Mouse (Mus musculus) embryonic stem cell, embryonic (primary cell): Measurements from ENCODE around the gene Defb25.

Experiments
- CTCF ChIA-PET, 4 experiments: fragments of 300-600 bp in 2 of 4; fragments of 350-600 bp in 2 of 4; sonication (Branson Sonifier 250); formaldehyde crosslinking; loops; one replicate each; lab custom pipeline; 2022; ENCODE audit warnings: inconsistent platforms in 2 of 4; lab: Charles Lee
- POLR2A ChIA-PET, 4 experiments: fragments of 300-600 bp in 2 of 4; fragments of 350-600 bp in 2 of 4; sonication (Branson Sonifier 250); formaldehyde crosslinking; loops; one replicate each; lab custom pipeline; 2022; ENCODE audit warnings: antibody characterized with exemption in 4 of 4, inconsistent platforms in 1 of 4; lab: Charles Lee

Gene Defb25

DNA sequence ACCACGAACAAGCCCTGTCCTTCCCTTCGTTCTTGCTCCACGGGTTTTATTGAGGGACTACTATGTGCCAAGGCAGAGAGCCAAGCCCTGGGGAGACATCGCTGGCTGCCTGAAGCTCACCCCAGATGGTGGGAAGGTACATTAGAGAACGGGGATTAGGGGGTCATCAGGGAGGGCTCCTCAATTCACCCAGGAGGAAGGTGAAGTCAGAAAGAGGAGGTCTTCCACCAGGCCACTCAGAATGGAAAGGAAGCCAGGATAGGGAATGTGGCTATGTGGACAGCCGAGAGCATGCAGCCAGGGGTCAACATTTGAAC lies 14.1 kb upstream of the Defb25 start:
- ChIA-PET POLR2A (no interaction called here), CTCF (no interaction called here)

DNA sequence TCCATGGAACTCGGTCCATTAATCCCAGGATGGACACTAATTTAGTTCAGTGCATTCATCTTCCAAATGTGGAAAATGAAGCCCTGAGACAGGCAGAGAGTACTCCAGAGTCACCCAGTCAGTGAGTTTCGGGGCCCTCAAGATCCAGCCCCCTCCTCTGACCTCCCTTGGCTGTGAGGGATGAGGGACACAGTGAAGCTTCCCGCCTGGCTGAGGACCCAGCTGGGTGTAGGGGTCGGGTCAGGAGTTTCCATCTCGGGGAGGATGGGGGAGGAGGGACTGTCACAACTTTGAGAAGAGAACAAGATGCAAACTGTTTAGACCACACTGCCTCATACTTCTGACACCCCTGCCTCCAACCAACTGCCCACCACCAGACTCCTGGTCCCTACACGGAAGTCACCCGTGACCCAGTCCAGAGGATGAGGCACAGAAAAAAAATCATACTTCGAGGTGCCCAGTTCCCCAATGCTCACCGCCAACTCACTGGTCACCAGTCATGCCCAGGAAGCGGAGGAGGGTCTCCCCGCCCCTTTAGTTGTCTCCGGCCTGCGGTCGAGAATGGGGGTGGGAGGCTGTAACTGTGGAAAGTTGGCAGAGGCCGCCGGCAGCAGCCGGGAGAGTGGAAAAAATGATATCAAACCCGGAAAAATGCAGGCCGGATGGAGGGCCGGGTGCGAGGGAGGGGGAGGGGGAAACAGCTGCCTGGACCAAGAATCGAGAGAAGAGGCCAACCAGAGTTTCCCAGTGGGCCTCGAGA lies 13.6 kb upstream of the Defb25 start:
- ChIA-PET POLR2A (interaction anchor here in 1 of 4 experiments (0.5 to 1.3 kb wide), 2 partner anchors 10 to 220 kb away, joined by 3 read pairs; no protein-coding TSS in a partner anchor), CTCF (interaction anchor here in 2 of 4 experiments (0.5 to 0.7 kb wide), 2 partner anchors 194 to 1950 kb away, joined by 3 to 7 read pairs; no protein-coding TSS in a partner anchor)

DNA sequence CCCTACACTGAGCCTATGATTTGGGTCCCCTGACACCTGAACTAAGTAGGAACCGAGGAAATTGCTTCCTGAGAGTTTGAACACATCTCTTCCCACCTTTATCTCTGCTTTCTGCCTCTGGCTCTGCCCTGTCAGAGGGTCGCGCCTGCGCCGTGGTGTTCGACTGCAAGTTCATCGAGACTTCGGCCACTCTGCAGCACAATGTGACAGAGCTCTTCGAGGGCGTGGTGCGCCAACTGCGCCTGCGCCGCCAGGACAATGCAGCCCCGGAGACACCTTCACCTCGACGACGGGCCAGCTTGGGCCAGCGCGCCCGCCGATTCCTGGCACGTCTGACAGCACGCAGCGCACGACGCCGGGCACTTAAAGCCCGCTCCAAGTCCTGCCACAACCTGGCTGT lies 11.5 kb upstream of the Defb25 start:
- ChIA-PET POLR2A (interaction anchor here in 3 of 4 experiments (0.9 to 1.5 kb wide), 5 partner anchors 10 to 290 kb away, joined by 3 to 4 read pairs (median 3); partner anchors contain the start of genes H13 (in 1 of the 3) and Trib3 (in 1 of the 3)), CTCF (interaction anchor here in 3 of 4 experiments (0.6 to 1.8 kb wide), 6 partner anchors 10 to 80 kb away, joined by 4 to 6 read pairs (median 4); no protein-coding TSS in a partner anchor)

DNA sequence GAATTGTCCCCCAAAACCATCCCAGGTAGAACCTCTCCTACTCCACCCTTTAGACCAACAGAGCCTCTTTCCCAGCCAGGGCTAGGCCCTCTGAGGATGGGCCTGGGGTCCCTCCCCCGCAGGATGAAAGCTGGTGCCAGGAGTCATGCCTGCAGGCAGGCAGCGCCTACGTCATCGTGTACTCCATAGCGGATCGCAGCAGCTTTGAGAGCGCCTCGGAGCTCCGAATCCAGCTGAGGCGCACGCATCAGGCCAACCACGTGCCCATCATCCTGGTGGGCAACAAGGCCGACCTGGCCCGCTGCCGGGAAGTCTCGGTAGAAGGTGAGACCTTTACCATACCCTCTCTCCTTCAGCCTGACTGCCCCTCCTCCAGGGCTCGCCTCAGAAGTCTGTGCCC lies 10.5 kb upstream of the Defb25 start:
- ChIA-PET CTCF (interaction anchor here in 2 of 4 experiments (0.6 to 1.8 kb wide), 5 partner anchors 16 to 79 kb away, joined by 3 to 6 read pairs (median 5); no protein-coding TSS in a partner anchor), POLR2A (interaction anchor here in 2 of 4 experiments (0.6 to 1.5 kb wide), 6 partner anchors 10 to 687 kb away, joined by 3 to 5 read pairs (median 4); partner anchors contain the start of genes H13 (in 1 of the 2) and Trib3 (in 1 of the 2))

DNA sequence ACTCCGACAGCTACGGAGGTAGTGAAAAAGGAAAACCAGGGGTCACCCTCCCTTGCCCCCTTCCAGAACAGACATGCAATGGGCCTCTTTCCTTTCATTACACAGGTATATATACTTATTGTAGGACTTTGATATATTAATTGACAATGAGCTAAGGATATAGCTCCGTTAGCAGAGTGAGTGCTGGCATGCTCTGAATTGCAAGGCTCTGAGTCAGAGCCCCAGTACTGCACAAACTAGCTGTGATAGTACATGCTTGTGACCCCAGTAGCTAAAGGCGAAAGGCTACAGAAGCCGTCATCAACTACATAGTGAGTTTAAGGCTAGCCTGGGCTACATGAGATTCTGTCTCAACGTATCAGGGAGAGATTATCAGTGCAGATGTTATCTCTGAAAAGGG lies 7.1 kb upstream of the Defb25 start:
- POLR2A ChIA-PET, result interaction anchor here in 3 of 4 experiments (0.5 to 0.9 kb wide), 3 partner anchors 57 to 286 kb away, joined by 3 to 7 read pairs (median 3); partner anchors contain the start of genes Mcts2 (in 1 of the 3) and Trib3 (in 1 of the 3)
- CTCF ChIA-PET, result interaction anchor here (0.5 to 2.4 kb wide), 5 partner anchors 12 to 148 kb away, joined by 3 to 6 read pairs (median 5); partner anchors contain the start of gene H13 (in 2 of the 4)

DNA sequence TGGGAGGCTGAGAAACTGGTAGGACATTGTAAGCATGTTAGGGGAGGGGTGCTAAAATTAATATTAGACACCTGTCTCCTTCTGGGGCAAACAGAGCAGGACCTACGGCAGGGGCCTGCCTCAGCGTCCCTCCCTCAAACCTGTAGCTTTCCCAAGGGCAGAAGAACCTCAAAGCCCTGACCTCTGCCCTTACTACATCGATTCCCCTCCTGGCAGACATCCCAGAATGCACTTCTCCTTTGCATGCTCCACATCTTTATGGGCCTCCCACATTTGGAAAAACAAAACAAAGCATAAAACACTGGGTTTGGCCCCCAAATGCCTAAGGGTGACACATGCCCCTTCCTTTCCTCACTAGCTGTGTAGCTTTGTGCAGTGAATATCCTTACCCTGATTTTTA lies 6.4 kb upstream of the Defb25 start:
- ChIA-PET POLR2A (interaction anchor here in 2 of 4 experiments (0.6 to 1.1 kb wide), 3 partner anchors 54 to 303 kb away, joined by 3 to 7 read pairs (median 3); no protein-coding TSS in a partner anchor), CTCF (interaction anchor here in 1 of 4 experiments (2.4 kb wide), 1 partner anchor 13 kb away, joined by 6 read pairs; no protein-coding TSS in a partner anchor)

DNA sequence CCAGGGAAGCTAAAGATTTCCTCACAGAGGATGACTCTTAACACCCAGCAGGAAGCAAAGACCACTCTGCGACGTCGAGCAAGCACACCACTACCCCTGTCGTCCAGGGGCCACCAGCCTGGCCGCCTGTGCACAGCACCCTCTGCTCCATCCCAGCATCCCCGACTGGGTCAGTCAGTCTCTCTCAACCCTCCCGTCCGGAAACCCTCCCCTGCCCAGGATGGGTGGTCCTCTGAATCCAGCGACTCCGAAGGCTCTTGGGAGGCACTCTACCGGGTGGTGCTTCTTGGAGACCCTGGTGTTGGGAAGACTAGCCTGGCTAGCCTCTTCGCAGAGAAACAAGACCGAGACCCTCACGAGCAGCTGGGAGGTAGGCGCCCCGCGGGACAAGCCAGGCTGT lies 5.2 kb upstream of the Defb25 start:
- ChIA-PET POLR2A (interaction anchor here in 1 of 4 experiments (1.2 kb wide), 1 partner anchor 10 kb away, joined by 3 read pairs; no protein-coding TSS in a partner anchor), CTCF (no interaction called here)

DNA sequence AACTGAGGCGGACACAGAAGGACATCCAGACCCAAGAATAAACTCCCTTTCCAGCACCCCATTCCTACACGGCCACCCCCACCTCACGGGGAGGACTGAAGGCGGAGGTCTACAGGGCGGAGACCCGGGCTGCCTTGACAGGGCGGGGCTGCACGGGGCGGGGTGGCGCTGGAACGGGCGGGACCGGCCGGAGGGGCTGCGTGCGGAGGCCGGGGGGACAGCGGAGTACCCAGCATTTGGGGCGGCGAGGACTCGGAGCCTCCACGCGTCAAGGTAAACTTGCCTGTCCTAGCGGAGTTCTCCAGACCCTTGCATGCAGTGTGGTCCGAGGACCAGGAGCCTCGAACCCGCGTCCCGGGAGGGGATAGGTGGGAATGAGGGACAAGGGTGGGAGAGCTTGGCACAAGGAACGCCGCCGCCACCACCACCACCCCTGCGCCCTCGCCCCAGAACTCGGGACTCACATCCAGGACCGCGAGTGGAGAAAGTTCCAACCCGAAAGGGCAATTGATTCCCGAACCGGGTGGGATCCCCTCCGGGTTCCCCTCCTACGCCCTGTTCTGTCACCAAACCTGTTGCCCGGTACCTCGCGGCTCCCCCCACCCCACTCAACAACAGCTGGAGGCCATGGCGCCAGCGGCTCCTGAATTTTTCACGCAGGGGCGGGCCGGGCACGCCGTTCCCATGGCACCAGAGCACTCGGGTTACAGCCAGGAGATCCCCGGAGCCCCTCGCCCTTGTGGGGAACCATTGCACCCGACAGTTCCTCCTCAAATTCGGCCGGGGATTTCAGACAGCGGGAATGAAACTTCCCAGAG lies 4.1 kb upstream of the Defb25 start, which contains the start of gene Rem1:
Gene Rem1, plus strand, starts transcription at position 178 of the 818 bp plus-strand sequence.
- ChIA-PET POLR2A (interaction anchor here in 1 of 4 experiments (0.8 kb wide), 1 partner anchor 59 kb away, joined by 12 read pairs; no protein-coding TSS in a partner anchor), CTCF (interaction anchor here in 1 of 4 experiments (1.9 kb wide), 1 partner anchor 12 kb away, joined by 12 read pairs; no protein-coding TSS in a partner anchor)

DNA sequence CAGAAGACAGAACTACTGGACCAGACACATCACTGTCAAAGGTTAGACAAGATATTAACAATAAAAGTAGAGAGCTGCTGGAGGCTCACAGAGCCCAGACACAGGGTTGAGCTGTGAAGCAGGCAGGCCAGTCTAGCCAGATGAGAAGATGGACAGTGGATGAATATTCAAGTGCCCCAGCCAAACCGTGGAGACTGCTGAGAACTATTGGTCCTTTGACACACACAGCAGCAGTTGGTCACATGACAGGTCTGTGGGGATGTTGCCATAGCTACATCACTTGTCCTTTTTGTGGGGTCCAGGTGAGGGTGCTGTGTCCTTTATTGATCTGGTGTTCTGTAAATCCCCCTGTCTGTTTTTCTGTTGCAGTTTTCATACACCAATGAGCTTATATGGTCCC lies 2.4 kb upstream of the Defb25 start:
- CTCF ChIA-PET, result interaction anchor here in 2 of 4 experiments (0.6 to 1.9 kb wide), 5 partner anchors 8 to 109 kb away, joined by 3 to 12 read pairs (median 3); partner anchors contain the start of gene Defb36 (in 1 of the 2)
- POLR2A ChIA-PET, result interaction anchor here in 2 of 4 experiments (0.6 to 1.2 kb wide), 4 partner anchors 14 to 101 kb away, joined by 3 to 4 read pairs (median 3); partner anchors contain the start of gene Mcts2 (in 2 of the 2)

DNA sequence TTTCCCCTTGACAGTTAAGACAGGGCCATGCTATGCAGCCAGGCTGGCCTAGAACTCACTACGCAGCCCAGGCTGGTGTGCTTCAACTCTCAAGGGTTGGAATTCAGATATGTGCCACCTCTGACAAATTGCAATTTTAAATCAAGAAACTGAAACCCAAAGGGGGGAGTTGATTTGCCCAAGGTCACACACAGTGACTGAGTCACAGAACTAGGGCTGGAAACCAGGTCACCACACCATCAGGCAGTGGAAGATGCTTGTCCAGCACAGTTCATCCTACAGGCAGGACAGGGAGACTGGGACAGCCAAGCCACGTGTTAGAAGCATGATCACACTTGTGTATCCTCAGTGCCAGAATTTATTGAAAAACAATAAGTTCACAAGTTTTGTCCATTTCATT lies 1.7 kb upstream of the Defb25 start:
- ChIA-PET CTCF (no interaction called here), POLR2A (no interaction called here)

DNA sequence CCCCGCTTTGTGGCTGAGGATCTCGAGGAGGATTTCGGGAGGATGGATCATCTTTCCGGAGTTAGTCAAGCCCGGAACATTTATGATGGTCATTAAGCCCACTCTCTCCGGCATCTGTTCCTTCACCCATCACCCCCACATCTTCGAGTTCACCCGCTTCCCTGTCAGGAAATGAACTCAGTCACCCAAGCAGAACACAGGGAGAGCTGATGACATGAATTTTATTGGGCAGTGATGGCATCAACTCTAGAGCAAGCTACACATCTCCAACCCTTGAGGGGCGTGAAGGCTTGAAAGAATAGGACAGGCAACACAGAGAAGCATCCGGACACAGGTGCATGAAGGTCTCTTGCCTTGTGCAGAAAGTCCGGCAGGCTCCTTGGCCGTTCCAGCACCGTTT lies 702 bp downstream of the Defb25 start:
- ChIA-PET POLR2A (interaction anchor here in 2 of 4 experiments (0.6 to 1.5 kb wide), 2 partner anchors 47 to 143 kb away, joined by 3 read pairs; partner anchors contain the start of gene H13 (in 1 of the 2)), CTCF (interaction anchor here in 2 of 4 experiments (0.7 kb wide), 2 partner anchors 208 to 523 kb away, joined by 3 read pairs; no protein-coding TSS in a partner anchor)

DNA sequence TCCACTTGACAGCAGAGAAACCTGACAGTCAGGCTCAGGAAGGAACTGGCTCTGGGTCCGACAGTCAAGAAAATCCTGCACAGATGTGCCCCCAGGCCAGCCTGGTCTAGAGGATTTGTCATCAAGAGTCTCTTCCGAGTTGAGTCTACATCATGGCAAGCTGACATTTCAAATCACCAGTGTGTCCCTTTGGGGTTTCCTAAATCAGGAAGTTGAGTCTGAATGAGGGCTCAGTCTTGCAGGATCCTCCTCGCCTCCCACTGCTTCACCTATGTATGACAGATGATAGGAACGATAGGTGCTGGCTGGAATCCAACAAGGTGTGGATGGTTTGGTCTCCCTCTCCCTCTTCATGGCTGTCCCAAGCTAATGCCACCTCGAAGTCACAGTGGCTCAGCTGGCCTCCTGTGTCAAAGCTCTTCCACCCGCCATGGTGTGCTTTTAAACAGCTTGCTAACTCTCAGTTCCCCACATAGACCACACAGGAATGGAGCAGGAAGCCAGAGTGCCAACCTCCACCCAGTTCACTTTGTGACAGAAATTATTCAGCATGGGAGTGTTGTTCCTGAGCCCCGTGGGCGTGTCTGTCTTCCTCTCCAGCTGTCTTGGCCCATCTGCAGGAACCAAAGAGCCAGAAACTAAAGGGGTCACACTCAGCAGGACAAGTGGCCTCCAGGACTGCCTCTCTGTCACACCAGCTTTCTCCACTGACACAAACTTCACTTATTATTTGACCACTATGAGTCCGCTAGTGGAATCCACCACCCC lies 2.3 kb downstream of the Defb25 start:
- CTCF ChIA-PET, result interaction anchor here in 1 of 4 experiments (0.9 to 1.2 kb wide), 2 partner anchors 16 to 48 kb away, joined by 3 to 5 read pairs; partner anchors contain the start of genes Defb36 and H13
- POLR2A ChIA-PET, result interaction anchor here in 3 of 4 experiments (0.6 to 1.5 kb wide), 4 partner anchors 48 to 241 kb away, joined by 3 read pairs; partner anchors contain the start of gene H13 (in 1 of the 3)

DNA sequence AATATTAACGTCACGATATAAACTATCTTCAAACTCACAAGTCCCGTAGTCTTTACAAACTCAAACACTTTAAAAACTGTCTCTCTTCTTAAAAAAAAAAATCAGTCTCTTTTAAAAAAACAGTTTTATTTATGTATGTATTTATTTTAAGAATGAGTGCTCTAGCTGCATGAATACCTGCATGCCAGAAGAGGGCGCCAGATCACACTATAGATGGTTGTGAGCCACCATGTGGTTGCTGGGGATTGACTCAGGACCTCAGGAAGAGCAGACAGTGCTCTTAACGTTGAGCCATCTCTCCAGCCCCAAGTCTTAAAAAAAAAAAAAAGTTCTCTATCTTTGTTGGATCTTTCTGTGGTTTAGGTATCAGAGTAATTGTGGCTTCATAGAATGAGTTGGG lies 5.5 kb downstream of the Defb25 start:
- ChIA-PET POLR2A (interaction anchor here (0.6 to 0.8 kb wide), 5 partner anchors 26 to 553 kb away, joined by 3 to 4 read pairs (median 3); partner anchors contain the start of gene H13 (in 1 of the 4)), CTCF (interaction anchor here (0.6 to 3.0 kb wide), 37 partner anchors 8 to 827 kb away, joined by 3 to 12 read pairs (median 4); partner anchors contain the start of genes Defb36 (in 2 of the 4), H13 (in 2 of the 4) and Trib3 (in 1 of the 4))

DNA sequence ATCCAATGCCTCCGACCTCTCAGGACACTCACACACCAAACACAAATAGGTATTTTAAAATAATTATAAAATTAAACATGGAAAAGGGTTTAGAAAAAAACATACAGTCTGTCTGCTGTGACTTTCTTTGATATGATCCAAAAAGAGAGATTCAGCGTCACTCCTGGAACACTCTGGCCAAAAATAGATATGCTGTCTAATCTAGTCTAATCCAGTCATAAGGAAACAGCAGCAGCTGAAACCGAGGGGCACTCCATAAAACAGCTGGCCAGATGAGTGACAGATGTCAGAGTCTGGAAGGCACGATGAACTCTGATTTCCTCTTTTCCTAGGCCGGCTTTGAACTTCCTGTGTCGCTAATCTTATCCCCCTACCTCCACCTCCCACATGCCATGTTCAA lies 6.4 kb downstream of the Defb25 start:
- CTCF ChIA-PET, result interaction anchor here (0.7 to 3.0 kb wide), 15 partner anchors 9 to 1012 kb away, joined by 3 to 17 read pairs (median 4); partner anchors contain the start of genes Defb36 (in 3 of the 4), H13 (in 1 of the 4) and Rem1 (in 1 of the 4)
- POLR2A ChIA-PET, result interaction anchor here in 1 of 4 experiments (0.9 to 2.3 kb wide), 2 partner anchors 15 to 73 kb away, joined by 3 to 6 read pairs; no protein-coding TSS in a partner anchor

DNA sequence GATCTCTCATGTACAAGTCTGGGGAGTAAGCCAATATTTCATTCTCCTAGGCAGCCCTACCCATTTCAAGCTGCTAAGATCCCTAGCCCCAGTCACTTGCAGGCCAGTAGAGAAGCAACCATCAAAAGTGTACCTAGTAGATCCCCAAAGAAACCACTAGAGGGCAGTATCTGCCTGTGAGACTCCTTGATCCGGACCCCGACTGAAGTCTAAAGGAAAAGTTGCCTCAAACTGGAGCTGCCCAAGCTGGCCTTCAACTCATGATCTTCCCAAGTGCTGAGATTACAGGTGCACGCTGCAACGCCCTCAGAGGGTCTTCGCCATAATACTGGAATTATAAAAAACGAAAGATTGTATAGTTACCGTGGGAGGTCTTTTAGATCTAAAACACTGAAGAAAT lies 7.3 kb downstream of the Defb25 start:
- ChIA-PET POLR2A (interaction anchor here in 2 of 4 experiments (0.9 to 2.3 kb wide), 4 partner anchors 16 to 74 kb away, joined by 3 to 6 read pairs (median 3); partner anchors contain the start of gene H13 (in 2 of the 2)), CTCF (interaction anchor here (0.6 to 3.0 kb wide), 60 partner anchors 9 to 527 kb away, joined by 3 to 17 read pairs (median 4); partner anchors contain the start of genes Defb36 (in 4 of the 4), H13 (in 4 of the 4), Bcl2l1 (in 1 of the 4) and Rem1 (in 1 of the 4))

DNA sequence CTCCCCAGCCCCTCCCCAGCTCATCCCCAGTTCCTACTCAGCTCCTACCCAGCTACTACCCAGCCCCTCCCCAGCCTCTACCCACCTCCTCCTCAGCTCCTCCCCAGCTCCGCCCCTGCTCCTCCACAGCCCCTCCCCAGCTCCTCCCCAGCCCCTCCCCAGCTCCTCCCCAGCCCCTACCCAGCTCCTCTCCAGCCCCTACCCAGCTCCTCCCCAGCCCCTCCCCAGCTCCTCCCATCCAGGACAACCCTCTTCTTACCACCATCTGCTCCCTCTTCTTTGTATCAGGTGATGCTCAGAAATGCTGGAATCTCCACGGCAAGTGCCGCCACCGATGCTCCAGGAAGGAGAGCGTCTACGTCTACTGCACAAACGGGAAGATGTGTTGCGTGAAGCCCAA lies 10.7 kb downstream of the Defb25 start:
- CTCF ChIA-PET, result interaction anchor here (0.6 to 1.3 kb wide), 9 partner anchors 8 to 531 kb away, joined by 3 to 7 read pairs (median 4); partner anchors contain the start of genes Defb21 (in 1 of the 4) and Defb36 (in 1 of the 4)

More for the DNA sequence above, 10.7 kb downstream of the Defb25 start:
- POLR2A ChIA-PET, result interaction anchor here in 3 of 4 experiments (0.5 to 1.2 kb wide), 11 partner anchors 14 to 936 kb away, joined by 3 to 5 read pairs (median 3); partner anchors contain the start of gene H13 (in 1 of the 3)
